Mouse (Mus musculus) heart, postnatal 10 days (tissue): Measurements from ENCODE around the gene Mtr. TPM values are rescaled to one million over a fixed set of nuclear protein-coding genes. Genes with fewer than 3 reads are reported as not detected.
"Not testable (repeated sequence)": the region's sequence is repeated elsewhere in the genome, so short reads cannot be mapped to it uniquely, and the experiment has no call there.

ENCODE experiments used
- DNase-seq, 2 experiments: peaks; one replicate each; pipeline ENCODE4 v3.0.0; 2021
- intact Hi-C: fragments of 180-260 bp; cut with DNase I; formaldehyde crosslinking; loops from one replicate; pipeline ENCODE4 v1.15.1; 2025
- total RNA-seq, 2 experiments: library from RNA; stranded (reverse); gene quantifications; 2 replicates each; pipeline ENCODE4 v1.2.3; 2021

Gene Mtr
- total RNA-seq, 2 experiments from 2014 or later, result 36.7 to 38.6 TPM

GRCm38 (mm10) chr13:12167276-12167675 is 90.6 kb downstream of the Mtr start:
- intact Hi-C loops, result no loop called here
- no peak for DNase-seq

- peak in 1 of 2 experiments; percentile 23 for DNase-seq
- intact Hi-C loops, result no loop called here
Measured at GRCm38 (mm10) chr13:12166386-12166785, 91.5 kb downstream of the Mtr start.

GRCm38 (mm10) chr13:12165461-12166058 is 92.4 kb downstream of the Mtr start:
- DNase-seq, result peak in 1 of 2 experiments; percentile 21
- intact Hi-C loops, result no loop called here

GRCm38 (mm10) chr13:12162457-12162856 is 95.5 kb downstream of the Mtr start:
- DNase-seq, result no peak

GRCm38 (mm10) chr13:12160121-12160475 is 97.8 kb downstream of the Mtr start:
- intact Hi-C loops, result no loop called here

More at GRCm38 (mm10) chr13:12162457-12162856, 95.5 kb downstream of the Mtr start:
- intact Hi-C loops, result no loop called here

GRCm38 (mm10) chr13:12159288-12160120 is 98.4 kb downstream of the Mtr start:
- intact Hi-C loops, result no loop called here
- no peak for DNase-seq

More at GRCm38 (mm10) chr13:12160121-12160475, 97.8 kb downstream of the Mtr start:
- peak; percentile 50 to 63 for DNase-seq

- no peak for DNase-seq
- intact Hi-C loops, result no loop called here
Measured at GRCm38 (mm10) chr13:12153922-12154321, 104.0 kb downstream of the Mtr start.

GRCm38 (mm10) chr13:12146918-12147507 is 110.9 kb downstream of the Mtr start:
- DNase-seq, result peak in 1 of 2 experiments; percentile 18
- intact Hi-C loops, result no loop called here

GRCm38 (mm10) chr13:12146402-12146801 is 111.5 kb downstream of the Mtr start:
- no peak for DNase-seq
- intact Hi-C loops, result no loop called here

GRCm38 (mm10) chr13:12143347-12143746 is 114.6 kb downstream of the Mtr start:
- intact Hi-C loops, result no loop called here
- DNase-seq, result no peak

- DNase-seq, intact Hi-C loops: not testable (repeated sequence)
Measured at GRCm38 (mm10) chr13:12136461-12136860, 121.5 kb downstream of the Mtr start.

- intact Hi-C loops, result loop anchor here (1.0 to 5.0 kb wide), 2 partner anchors 30 to 64 kb away; no protein-coding TSS in a partner anchor
Measured at GRCm38 (mm10) chr13:12133549-12133948, 124.4 kb downstream of the Mtr start.

More at GRCm38 (mm10) chr13:12133549-12133948, 124.4 kb downstream of the Mtr start:
- DNase-seq, result peak; percentile 86 to 91

Other genes with a start within 250 kb of the Mtr start
- 100 to 1,000 TPM; 767 to 773 TPM for gene Ryr2, start 151.2 kb downstream of the Mtr start, total RNA-seq
- 1,000 to 10,000 TPM; 2,174 to 2,192 TPM for gene Actn2, start 82.6 kb upstream of the Mtr start, total RNA-seq
- 10 to 100 TPM; 15.9 to 16.0 TPM for gene Heatr1, start 136.9 kb upstream of the Mtr start, total RNA-seq
- gene Lgals8, start 206.8 kb upstream of the Mtr start, total RNA-seq, result 10 to 100 TPM; 37.3 to 39.0 TPM